Mouse (Mus musculus): ENCODE measurements around the gene Praf2.

Praf2 gene

GRCm38 (mm10) chrX:7740082-7740819, 12.0 kb downstream of the Praf2 start:
- peak in 1 of 2 experiments; percentile 28 for DNase-seq

- peak; percentile 50 to 58 for DNase-seq
These were observed 12.9 kb downstream of the Praf2 start for GRCm38 (mm10) chrX:7741103-7741502.

DNA sequence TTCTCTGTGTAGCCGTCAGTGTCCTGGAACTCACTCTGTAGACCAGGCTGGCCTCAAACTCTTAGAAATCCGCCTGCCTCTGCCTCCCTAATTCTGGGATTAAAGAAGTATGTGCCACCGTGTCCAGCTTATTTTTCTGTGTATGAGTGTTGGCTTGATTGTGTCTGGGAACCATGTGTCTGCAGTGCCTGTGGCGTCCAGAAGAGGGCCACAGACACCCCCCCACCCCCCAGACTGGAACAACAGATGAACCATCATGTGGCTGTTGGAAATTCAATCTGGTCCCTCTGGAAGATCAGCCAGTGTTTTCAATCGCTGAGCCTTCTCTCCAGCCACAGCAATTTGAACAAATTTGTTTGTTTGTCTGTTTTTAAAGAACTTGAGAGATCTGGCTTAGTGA, 15.2 kb downstream of the Praf2 start:
- DNase-seq = no peak

GRCm38 (mm10) chrX:7744940-7745339, 16.7 kb downstream of the Praf2 start:
- no peak for DNase-seq

DNA sequence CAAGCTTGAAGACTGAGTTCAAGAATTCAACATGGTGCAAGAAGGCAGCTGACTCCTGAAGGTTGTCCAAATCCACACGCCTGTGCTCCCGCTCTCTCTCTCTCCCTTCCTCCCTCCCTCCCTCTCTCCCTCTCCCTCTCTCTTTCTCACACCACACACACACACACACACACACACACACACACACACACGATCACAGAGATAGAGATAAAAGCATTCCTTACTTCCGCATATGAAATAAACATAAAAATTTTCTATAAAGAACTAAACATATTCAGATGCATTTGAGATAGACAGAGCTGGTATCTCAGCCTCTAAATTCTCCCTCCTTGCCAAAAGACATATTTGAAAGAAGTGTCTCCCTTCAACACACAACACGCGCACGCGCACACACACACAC, 17.2 kb downstream of the Praf2 start:
- DNase-seq = no peak

- peak; percentile 77 to 82 for DNase-seq
These were observed 22.3 kb downstream of the Praf2 start, which contains the start of gene Ccdc120 for GRCm38 (mm10) chrX:7750432-7751116. Ccdc120 (minus strand) TSS chrX:7750905.

- peak in 1 of 2 experiments; percentile 42 for DNase-seq
These were observed 25.4 kb downstream of the Praf2 start for GRCm38 (mm10) chrX:7753627-7754026.

DNA sequence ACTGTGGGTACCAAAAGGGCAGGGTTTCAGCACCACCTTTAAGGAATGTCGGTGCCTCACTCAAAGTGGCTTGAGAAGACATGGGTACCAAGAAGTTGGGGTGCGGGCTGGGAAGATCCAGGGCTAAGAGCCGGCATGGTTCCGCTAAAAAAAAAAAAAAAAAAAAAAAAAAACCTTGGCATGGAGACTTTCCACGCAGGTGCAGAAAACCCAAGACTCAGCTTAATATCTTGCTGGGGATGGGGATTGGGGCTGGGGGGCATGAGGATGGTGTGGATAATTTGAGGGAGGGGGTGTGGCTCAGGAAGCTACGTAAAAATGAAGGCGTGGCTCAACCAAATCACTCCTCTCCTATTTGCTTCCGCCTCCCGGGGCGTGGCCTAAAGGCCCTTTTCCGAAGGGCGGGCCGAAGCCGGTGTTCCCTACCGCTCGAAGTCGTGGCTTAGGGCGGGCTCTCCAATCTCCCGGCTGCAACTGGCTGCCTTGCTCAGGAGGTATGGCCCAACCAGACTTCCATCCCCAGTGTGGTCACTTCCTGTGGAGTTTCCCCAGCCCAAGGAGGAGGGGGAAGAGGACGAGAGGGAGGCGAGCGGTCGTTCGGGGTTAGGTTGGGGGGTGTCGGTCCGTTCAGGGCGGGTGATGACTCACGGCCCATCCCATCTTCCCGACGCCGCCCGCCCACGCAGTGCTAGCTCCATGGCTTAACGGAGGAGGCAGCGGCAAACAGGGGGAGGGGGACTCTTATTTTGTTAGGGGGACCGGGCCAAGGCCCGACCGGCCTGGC, 34.1 kb downstream of the Praf2 start, which contains the start of gene Tfe3:
Gene Tfe3 (plus strand): TSS at position 424 of the 784 bp plus-strand sequence.
- peak; percentile 84 to 89 for DNase-seq

- DNase-seq = peak in 1 of 2 experiments; percentile 16
These were observed 34.6 kb downstream of the Praf2 start for GRCm38 (mm10) chrX:7762921-7763197.

GRCm38 (mm10) chrX:7763631-7764393, 35.6 kb downstream of the Praf2 start:
- no peak for DNase-seq

- no peak for DNase-seq
These were observed 36.5 kb downstream of the Praf2 start for GRCm38 (mm10) chrX:7764657-7765280.

- DNase-seq = no peak
These were observed 37.0 kb downstream of the Praf2 start for GRCm38 (mm10) chrX:7765281-7765670.

- DNase-seq = no peak
These were observed 37.5 kb downstream of the Praf2 start for GRCm38 (mm10) chrX:7765764-7766163.

DNA sequence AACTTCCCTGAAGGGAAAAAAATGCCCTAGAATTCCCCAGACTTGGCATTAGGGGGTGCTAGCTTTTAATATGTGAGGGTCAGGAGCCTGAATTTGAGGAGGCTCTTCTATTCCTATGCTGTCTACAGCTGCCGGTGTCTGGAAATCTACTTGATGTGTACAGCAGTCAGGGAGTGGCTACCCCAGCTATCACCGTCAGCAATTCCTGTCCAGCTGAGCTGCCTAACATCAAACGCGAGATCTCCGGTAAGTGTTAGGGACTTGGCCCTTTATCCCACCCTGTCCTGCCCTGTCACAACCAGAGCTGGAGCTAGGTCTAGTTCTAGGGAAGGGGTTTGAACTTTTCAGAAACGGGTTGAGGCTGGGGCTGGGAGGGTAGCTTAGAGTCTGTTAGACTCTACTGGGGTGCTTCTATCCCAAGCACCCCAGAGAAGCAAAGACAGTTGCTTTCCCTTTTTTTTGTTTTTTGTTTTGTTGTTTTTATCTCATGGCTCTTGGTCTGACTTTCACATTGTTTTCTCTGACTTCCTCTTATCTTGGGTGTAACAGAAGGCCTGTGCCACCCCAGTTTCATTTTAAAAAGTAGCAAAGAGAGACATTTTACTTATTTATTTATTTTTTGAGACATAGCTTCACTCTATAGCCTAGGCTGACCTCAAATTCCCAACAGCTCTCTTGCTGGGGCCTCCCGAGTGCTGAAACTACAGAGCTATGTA, 41.2 kb downstream of the Praf2 start:
- DNase-seq = no peak

DNA sequence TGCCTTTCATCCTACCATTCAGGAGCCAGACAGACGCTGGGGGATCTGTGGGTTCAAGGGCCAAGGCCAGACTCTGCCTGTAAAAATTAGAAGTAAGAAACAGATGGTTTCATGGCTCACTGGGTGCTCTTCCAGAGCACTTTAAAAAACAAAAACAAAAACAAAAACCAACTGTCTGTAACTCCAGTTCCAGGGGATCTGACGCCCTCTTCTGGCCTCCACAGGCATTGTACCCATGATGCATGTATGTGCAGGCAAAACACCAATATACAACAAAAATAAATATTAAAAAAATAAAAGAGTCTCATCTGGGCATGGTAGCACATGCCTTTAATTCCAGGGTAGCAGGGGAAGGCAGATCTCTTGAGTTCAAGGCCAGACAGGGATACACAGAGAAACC, 44.5 kb downstream of the Praf2 start:
- DNase-seq = peak; percentile 33 to 34

DNA sequence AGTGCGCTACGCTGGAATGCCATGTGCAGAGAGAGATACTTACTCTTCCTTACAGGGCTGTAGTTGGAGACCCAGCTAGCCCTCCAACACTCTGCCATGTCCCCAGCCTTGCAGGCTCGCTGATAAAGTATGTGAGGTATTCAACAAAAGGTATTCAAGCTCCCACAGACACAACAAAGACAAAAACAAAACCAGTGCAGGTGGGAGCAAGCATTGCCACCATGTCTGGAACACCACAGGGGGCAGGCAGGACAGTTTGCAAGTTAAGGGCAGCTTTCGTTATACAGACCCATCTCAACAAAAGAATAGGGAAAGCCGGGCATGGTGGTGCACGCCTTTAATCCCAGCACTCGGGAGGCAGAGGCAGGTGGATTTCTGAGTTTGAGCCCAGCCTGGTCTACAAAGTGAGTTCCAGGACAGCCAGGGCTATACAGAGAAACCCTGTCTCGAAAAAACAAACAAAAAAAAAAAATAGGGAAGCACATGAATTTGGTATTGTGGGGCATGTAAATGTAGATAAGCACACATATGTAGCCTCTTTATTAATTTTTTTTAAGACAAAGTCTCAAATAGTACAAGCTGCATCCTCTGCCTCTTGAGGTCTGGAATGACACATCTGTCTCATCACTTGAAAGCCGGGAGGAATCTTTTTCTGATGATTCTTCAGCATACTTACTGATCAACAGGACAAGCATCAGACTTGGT, 47.4 kb downstream of the Praf2 start:
- no peak for DNase-seq

- DNase-seq = peak; percentile 64 to 75
These were observed 48.3 kb downstream of the Praf2 start for GRCm38 (mm10) chrX:7776329-7777082.

DNA sequence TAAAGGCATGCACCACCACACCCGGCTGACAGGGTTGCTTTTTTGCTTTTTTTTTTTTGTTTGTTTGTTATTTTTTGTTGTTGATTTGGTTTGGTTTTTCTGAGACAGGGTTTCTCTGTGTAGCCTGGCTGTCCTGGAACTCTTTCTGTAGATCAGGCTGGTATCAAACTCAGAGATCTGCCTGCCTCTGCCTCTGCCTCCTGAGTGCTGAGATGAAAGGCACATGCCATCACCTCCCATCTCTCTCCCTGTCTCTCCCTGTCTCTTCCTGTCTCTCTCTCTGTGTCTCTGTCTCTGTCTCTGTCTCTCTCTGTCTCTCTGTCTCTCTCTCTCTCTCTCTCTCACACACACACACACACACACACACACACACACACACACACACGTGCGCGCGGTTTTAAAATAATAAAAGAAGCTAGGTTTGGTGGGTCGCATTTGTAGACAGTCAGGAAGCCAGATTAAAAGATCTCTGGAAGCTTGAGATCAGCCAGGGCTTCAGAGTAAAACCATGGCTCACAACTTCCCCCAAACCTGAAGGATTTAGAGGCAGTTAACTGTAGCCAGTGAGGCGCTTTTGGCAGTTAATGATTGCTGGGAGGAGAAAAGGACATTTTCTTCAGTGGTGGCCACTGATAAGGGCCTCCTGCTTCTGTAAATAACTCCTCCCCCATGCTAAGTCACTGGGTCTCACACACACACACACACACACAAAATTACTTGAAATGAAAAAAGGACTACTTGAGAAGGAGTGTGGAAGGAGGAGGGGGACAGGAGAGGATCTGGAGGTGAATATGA, 50.4 kb downstream of the Praf2 start:
- no peak for DNase-seq

- no peak for DNase-seq
These were observed 51.1 kb downstream of the Praf2 start for GRCm38 (mm10) chrX:7779294-7779693.

Measured in cerebellum, postnatal 36 days (tissue).